In genomic region chr10:93471415-93471814, GRCm38 (mm10) we compare ENCODE assay signal across 9 mouse cellular contexts. TPM values are rescaled to one million over a fixed set of nuclear protein-coding genes. Genes with fewer than 3 reads are reported as not detected.
A peak's percentile ranks its signal among the peaks of the same experiment; 100 is the strongest.
DNase-seq lines count a peak whose midpoint lies in the region; ATAC-seq and TF ChIP-seq lines count a peak whose summit lies in the region.
"Had no signal": no experiment of that assay in that cellular context is flagged by ENCODE, and none has a peak within 500 bp of the region (broad histone marks: within the 10 kb centered on the region; RNA-seq: fewer than 3 reads in every experiment).

No protein-coding gene starts in this region.

- peaks cover 93% of the 10 kb centered on the region for H3K36me3 ChIP-seq in E14TG2a.4 (ENCODE audit: insufficient read depth, low read length)
- peaks cover 91% of the 10 kb centered on the region for H3K36me3 ChIP-seq in heart, postnatal 0 days (replicated peaks; ENCODE audit: control insufficient read depth, insufficient read depth, low read length)
- peaks cover 53% of the 10 kb centered on the region for H3K36me3 ChIP-seq in lung, embryonic 16.5 days (ENCODE audit: control insufficient read depth, insufficient read depth, low read length)

- H3K9ac ChIP-seq in heart, postnatal 0 days (replicated peaks; ENCODE audit: low read depth, low read length) = no peak overlapping the region
- no peak overlapping the region for H3K9ac ChIP-seq in lung, embryonic 16.5 days (ENCODE audit: low read length)
- H3K9ac ChIP-seq: limb, embryonic 13.5 days had no signal

- no peak overlapping the region for H3K27ac ChIP-seq in heart, postnatal 0 days (ENCODE audit: low read depth)
- H3K27ac ChIP-seq in layer of hippocampus, adult 2 months = no peak overlapping the region
- H3K27ac ChIP-seq in lung, embryonic 16.5 days (ENCODE audit: low read length) = no peak overlapping the region
- H3K27ac ChIP-seq: limb, embryonic 13.5 days had no signal

- H3K4me3 ChIP-seq in E14TG2a.4 (replicated peaks; ENCODE audit: low read length) = no peak overlapping the region
- no peak overlapping the region for H3K4me3 ChIP-seq in heart, postnatal 0 days (ENCODE audit: low read depth, low read length)
- no peak overlapping the region for H3K4me3 ChIP-seq in layer of hippocampus, adult 2 months
- H3K4me3 ChIP-seq in lung, embryonic 16.5 days (ENCODE audit: low read length) = no peak overlapping the region
- H3K4me3 ChIP-seq: limb, embryonic 13.5 days had no signal

- H3K4me2 ChIP-seq in heart, postnatal 0 days (ENCODE audit: low read depth, low read length) = no peak overlapping the region
- H3K4me2 ChIP-seq in lung, embryonic 16.5 days (ENCODE audit: low read depth, low read length) = no peak overlapping the region
- H3K4me2 ChIP-seq: limb, embryonic 13.5 days had no signal

- no peaks in the 10 kb centered on the region for H3K4me1 ChIP-seq in E14TG2a.4 (replicated peaks; ENCODE audit: low read depth, low read length)
- no peaks in the 10 kb centered on the region for H3K4me1 ChIP-seq in heart, postnatal 0 days (ENCODE audit: control insufficient read depth, insufficient read depth)
- no peaks in the 10 kb centered on the region for H3K4me1 ChIP-seq in lung, embryonic 16.5 days (replicated peaks; ENCODE audit: control insufficient read depth, insufficient read depth, low read length)
- H3K4me1 ChIP-seq: limb, embryonic 13.5 days had no signal

- peak; percentile 91 for DNase-seq in brain, adult 2 months (ENCODE audit: low read depth, low spot score)
- peak; percentile 79 for DNase-seq in heart, postnatal 0 days (ENCODE audit: low spot score)
- DNase-seq in layer of hippocampus, adult 2 months (ENCODE audit: low spot score in 2 of 2) = peak; percentile 77 to 94
- peak; percentile 94 for DNase-seq in retina, embryonic 14.5 days (ENCODE audit: low spot score)
- peak; percentile 91 for DNase-seq in thymus, postnatal 25 days

- peak; percentile 80 for ATAC-seq in erythroid progenitor cell, adult 5-6 weeks (replicated peaks; ENCODE audit: low FRiP score, poor library complexity, severe bottlenecking)
- ATAC-seq in heart, postnatal 0 days (ENCODE audit: insufficient read depth, low read depth) = peak; percentile 72
- peak; percentile 70 for ATAC-seq in lung, embryonic 16.5 days (ENCODE audit: low read depth)

- peak; percentile 55 for TF ChIP-seq CTCF in E14TG2a.4 (conservative IDR thresholded peaks at IDR 0.05; ENCODE audit: low read length)
- TF ChIP-seq CTCF in heart, postnatal 0 days (IDR thresholded peaks at IDR 0.05; ENCODE audit: low read depth) = peak; percentile 96
- TF ChIP-seq CTCF in layer of hippocampus, adult 2 months (conservative IDR thresholded peaks at IDR 0.05) = peak; percentile 93

- WGBS in heart, postnatal 0 days = 42% methylated on average over 11 of the region's 11 CpGs
- WGBS in lung, embryonic 16.5 days = 44% methylated on average over 11 of the region's 11 CpGs

- no peak for TF ChIP-seq EP300 in heart, postnatal 0 days (IDR thresholded peaks at IDR 0.05; ENCODE audit: low read depth)

- H3K27me3 ChIP-seq in E14TG2a.4 (ENCODE audit: insufficient read depth, low read length) = no peaks in the 10 kb centered on the region
- H3K27me3 ChIP-seq in heart, postnatal 0 days (ENCODE audit: control insufficient read depth, insufficient read depth, low read length) = no peaks in the 10 kb centered on the region
- H3K27me3 ChIP-seq in lung, embryonic 16.5 days (ENCODE audit: control insufficient read depth, insufficient read depth, low read depth, low read length) = no peaks in the 10 kb centered on the region
- H3K27me3 ChIP-seq: limb, embryonic 13.5 days had no signal

- H3K9me3 ChIP-seq in E14TG2a.4 (ENCODE audit: low read length) = peaks cover 38% of the 10 kb centered on the region
- H3K9me3 ChIP-seq in heart, postnatal 0 days (replicated peaks; ENCODE audit: control insufficient read depth, low read length) = no peaks in the 10 kb centered on the region
- H3K9me3 ChIP-seq in lung, embryonic 16.5 days (ENCODE audit: control insufficient read depth, low read length) = no peaks in the 10 kb centered on the region
- H3K9me3 ChIP-seq: limb, embryonic 13.5 days had no signal

RNA-seq across cellular contexts. Expression of gene Hal, which starts 17.2 kb away (rescaled TPM):
- 2.2 TPM in 1 of 2 replicates, not detected in the other for total RNA-seq in erythroid progenitor cell, adult 5-6 weeks (2015; ENCODE audit: low replicate concordance)
- total RNA-seq in erythroid progenitor cell, adult 5-6 weeks (2017; ENCODE audit: low replicate concordance) = 1.4 TPM in 1 of 2 replicates, not detected in the other
- not detected in 2 replicates for total RNA-seq in heart, postnatal 0 days (2014; rRNA removed; ENCODE audit: low replicate concordance)
- polyA plus RNA-seq in heart, postnatal 0 days (2015; fragmentation: Nextera tagmentation; extraction: Ambion mirVana) = not detected in 2 replicates
- under 1 TPM; 0.08 to 0.15 TPM for total RNA-seq in layer of hippocampus, adult 2 months (2021)
- 0.14 and 0.50 TPM in 2 replicates for polyA plus RNA-seq in lung, embryonic 16.5 days (2015; fragmentation: Nextera tagmentation; extraction: Ambion mirVana)

RNA-seq across cellular contexts. Expression of gene Lta4h, which starts 18.2 kb away (rescaled TPM):
- 142 and 159 TPM in 2 replicates for total RNA-seq in erythroid progenitor cell, adult 5-6 weeks (2015; ENCODE audit: low replicate concordance)
- total RNA-seq in erythroid progenitor cell, adult 5-6 weeks (2017; ENCODE audit: low replicate concordance) = 74.7 and 82.2 TPM in 2 replicates
- total RNA-seq in heart, postnatal 0 days (2014; rRNA removed; ENCODE audit: low replicate concordance) = 92.1 and 126 TPM in 2 replicates
- 137 and 144 TPM in 2 replicates for polyA plus RNA-seq in heart, postnatal 0 days (2015; fragmentation: Nextera tagmentation; extraction: Ambion mirVana)
- total RNA-seq in layer of hippocampus, adult 2 months (2021) = 10 to 100 TPM; 51.4 to 59.6 TPM
- polyA plus RNA-seq in lung, embryonic 16.5 days (2015; fragmentation: Nextera tagmentation; extraction: Ambion mirVana) = 194 and 210 TPM in 2 replicates
